Mouse (Mus musculus): ENCODE measurements around the gene Pglyrp4. TPM values are rescaled to one million over a fixed set of nuclear protein-coding genes. Genes with fewer than 3 reads are reported as not detected.

The Pglyrp4 gene
- not detected in 2 replicates for polyA plus RNA-seq (2014; fragmentation: Nextera tagmentation; extraction: Ambion mirVana)

DNA sequence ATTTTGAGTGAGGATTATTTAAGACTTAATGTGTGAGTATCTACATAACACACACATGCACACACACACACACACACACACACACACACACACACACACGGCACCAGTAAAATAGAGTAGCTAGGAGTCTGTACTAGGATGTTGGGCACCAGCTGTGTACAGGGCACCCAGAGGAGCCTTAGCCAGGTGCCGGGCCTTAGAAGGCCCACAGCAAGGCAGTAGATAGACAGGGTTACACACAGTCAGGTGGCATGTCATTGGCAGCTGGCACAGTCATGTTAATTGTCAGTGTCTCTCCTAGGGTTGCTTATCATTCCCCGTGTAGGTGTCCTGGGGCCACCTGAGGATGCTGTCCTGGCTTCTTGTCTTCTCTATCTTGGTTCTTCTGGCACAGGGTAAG, at the start of gene Pglyrp4:
TSS of gene Pglyrp4 (plus strand) at position 301 of the 400 bp plus-strand sequence.
- H3K9ac ChIP-seq (replicated peaks; ENCODE audit: low read depth, low read length), result no peak within 1 kb of the TSS
- no peaks in the 10 kb centered on the region for H3K4me1 ChIP-seq (ENCODE audit: control insufficient read depth, insufficient read depth, low read length)
- H3K4me3 ChIP-seq (ENCODE audit: low read depth, low read length), result no peak within 1 kb of the TSS
- no peaks in the 10 kb centered on the region for H3K27me3 ChIP-seq (ENCODE audit: control insufficient read depth, insufficient read depth, low read length)
- no peaks in the 10 kb centered on the region for H3K9me3 ChIP-seq (ENCODE audit: control insufficient read depth, low read depth, low read length)
- WGBS, result 81% methylated on average over 3 of the region's 3 CpGs
- H3K27ac ChIP-seq (ENCODE audit: low read length), result no peak within 1 kb of the TSS
- no peak for ATAC-seq (ENCODE audit: insufficient number of reproducible peaks, insufficient read depth, low FRiP score, low read depth)
- H3K36me3 ChIP-seq (ENCODE audit: control insufficient read depth, insufficient read depth, low read length), result no peaks in the 10 kb centered on the region
- no peak within 1 kb of the TSS for H3K4me2 ChIP-seq (replicated peaks; ENCODE audit: low read depth, low read length)

DNA sequence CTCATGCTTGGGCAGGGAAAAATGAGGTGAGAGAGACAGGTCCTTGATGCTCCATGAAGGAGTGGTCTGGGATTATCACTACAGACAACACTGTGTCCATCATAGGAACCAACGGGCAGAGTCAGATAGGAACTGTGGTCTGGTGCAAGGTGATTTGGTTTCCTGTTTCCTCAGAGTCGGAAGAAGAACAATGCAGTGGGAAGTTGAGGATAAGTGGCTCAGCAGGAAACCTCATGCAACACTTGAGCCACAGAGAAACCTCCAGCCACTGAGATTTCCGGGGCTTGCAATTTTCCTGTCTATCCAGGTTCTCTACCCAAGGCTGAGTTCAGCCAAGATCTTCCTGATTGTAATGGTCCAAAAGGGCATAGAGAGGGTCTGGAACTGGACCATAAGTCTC, 48.0 kb upstream of the Pglyrp4 start:
- ATAC-seq (ENCODE audit: insufficient number of reproducible peaks, insufficient read depth, low FRiP score, low read depth), result no peak
- no peak overlapping the region for H3K4me3 ChIP-seq (ENCODE audit: low read depth, low read length)
- H3K27ac ChIP-seq (ENCODE audit: low read length), result no peak overlapping the region
- no peak overlapping the region for H3K9ac ChIP-seq (replicated peaks; ENCODE audit: low read depth, low read length)
- no peaks in the 10 kb centered on the region for H3K4me1 ChIP-seq (ENCODE audit: control insufficient read depth, insufficient read depth, low read length)
- H3K36me3 ChIP-seq (ENCODE audit: control insufficient read depth, insufficient read depth, low read length), result no peaks in the 10 kb centered on the region
- H3K4me2 ChIP-seq (replicated peaks; ENCODE audit: low read depth, low read length), result no peak overlapping the region
- WGBS, result 54% methylated on average over 3 of the region's 3 CpGs
- no peaks in the 10 kb centered on the region for H3K27me3 ChIP-seq (ENCODE audit: control insufficient read depth, insufficient read depth, low read length)
- H3K9me3 ChIP-seq (ENCODE audit: control insufficient read depth, low read depth, low read length), result no peaks in the 10 kb centered on the region

DNA sequence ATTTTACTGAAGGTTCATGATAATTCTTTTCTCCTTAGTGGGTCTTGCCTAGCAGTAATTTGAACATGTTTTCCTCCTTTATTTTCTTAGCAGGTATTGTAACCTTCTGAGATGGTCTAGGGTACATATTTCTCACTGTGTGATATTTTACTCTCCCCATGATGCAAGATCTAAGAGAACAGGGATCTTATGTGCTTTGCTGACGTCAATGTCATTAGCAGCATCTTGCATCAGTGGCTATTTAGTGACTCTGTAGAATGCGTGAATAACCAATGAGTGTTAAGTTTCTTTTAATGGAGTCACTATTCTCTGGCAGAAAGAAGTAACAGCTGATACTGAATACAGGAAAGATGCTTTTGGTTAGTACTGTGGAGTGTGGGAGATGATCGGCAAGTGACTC, 42.8 kb upstream of the Pglyrp4 start:
- no peak overlapping the region for H3K4me2 ChIP-seq (replicated peaks; ENCODE audit: low read depth, low read length)
- no peak overlapping the region for H3K27ac ChIP-seq (ENCODE audit: low read length)
- H3K4me3 ChIP-seq (ENCODE audit: low read depth, low read length), result no peak overlapping the region
- 85% methylated on average over 3 of the region's 3 CpGs for WGBS
- no peak for ATAC-seq (ENCODE audit: insufficient number of reproducible peaks, insufficient read depth, low FRiP score, low read depth)
- H3K27me3 ChIP-seq (ENCODE audit: control insufficient read depth, insufficient read depth, low read length), result no peaks in the 10 kb centered on the region
- no peaks in the 10 kb centered on the region for H3K4me1 ChIP-seq (ENCODE audit: control insufficient read depth, insufficient read depth, low read length)
- H3K36me3 ChIP-seq (ENCODE audit: control insufficient read depth, insufficient read depth, low read length), result no peaks in the 10 kb centered on the region
- no peaks in the 10 kb centered on the region for H3K9me3 ChIP-seq (ENCODE audit: control insufficient read depth, low read depth, low read length)
- no peak overlapping the region for H3K9ac ChIP-seq (replicated peaks; ENCODE audit: low read depth, low read length)

- ATAC-seq (ENCODE audit: insufficient number of reproducible peaks, insufficient read depth, low FRiP score, low read depth), result no peak
- Histone ChIP-seq H3K4me3 (ENCODE audit: low read depth, low read length) (no peak overlapping the region), H3K9me3 (ENCODE audit: control insufficient read depth, low read depth, low read length) (no peaks in the 10 kb centered on the region), H3K4me1 (ENCODE audit: control insufficient read depth, insufficient read depth, low read length) (no peaks in the 10 kb centered on the region), H3K36me3 (ENCODE audit: control insufficient read depth, insufficient read depth, low read length) (no peaks in the 10 kb centered on the region), H3K9ac (replicated peaks; ENCODE audit: low read depth, low read length) (no peak overlapping the region), H3K27ac (ENCODE audit: low read length) (no peak overlapping the region), H3K27me3 (ENCODE audit: control insufficient read depth, insufficient read depth, low read length) (no peaks in the 10 kb centered on the region), H3K4me2 (replicated peaks; ENCODE audit: low read depth, low read length) (no peak overlapping the region)
- 86% methylated on average over 2 of the region's 2 CpGs for WGBS
These were observed 39.9 kb upstream of the Pglyrp4 start for GRCm38 (mm10) chr3:90686835-90687234.

DNA sequence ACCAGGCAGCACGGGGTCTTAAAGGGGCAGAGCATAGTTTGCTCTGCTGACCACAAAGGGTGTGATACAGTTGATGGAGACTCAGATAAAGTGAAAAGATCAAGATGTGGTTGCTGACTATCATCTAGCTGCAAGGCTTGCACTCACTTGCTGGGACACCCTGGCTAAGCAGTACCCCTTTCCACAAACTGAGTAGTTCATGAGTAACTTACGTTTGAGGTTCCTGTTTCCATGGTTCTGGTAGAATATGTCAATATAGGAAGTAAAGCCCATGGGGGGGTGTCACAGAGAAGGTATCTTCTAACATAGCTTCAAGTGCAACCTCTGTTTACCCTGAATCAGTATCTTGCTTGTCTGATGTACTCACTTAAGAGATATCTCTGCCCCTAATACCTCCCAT, 33.2 kb upstream of the Pglyrp4 start:
- H3K36me3 ChIP-seq (ENCODE audit: control insufficient read depth, insufficient read depth, low read length), result no peaks in the 10 kb centered on the region
- no peak for ATAC-seq (ENCODE audit: insufficient number of reproducible peaks, insufficient read depth, low FRiP score, low read depth)
- H3K4me2 ChIP-seq (replicated peaks; ENCODE audit: low read depth, low read length), result no peak overlapping the region
- no peaks in the 10 kb centered on the region for H3K4me1 ChIP-seq (ENCODE audit: control insufficient read depth, insufficient read depth, low read length)
- H3K4me3 ChIP-seq (ENCODE audit: low read depth, low read length), result no peak overlapping the region
- no peaks in the 10 kb centered on the region for H3K27me3 ChIP-seq (ENCODE audit: control insufficient read depth, insufficient read depth, low read length)
- 85% methylated on average over 2 of the region's 2 CpGs for WGBS
- H3K27ac ChIP-seq (ENCODE audit: low read length), result no peak overlapping the region
- H3K9me3 ChIP-seq (ENCODE audit: control insufficient read depth, low read depth, low read length), result no peaks in the 10 kb centered on the region
- H3K9ac ChIP-seq (replicated peaks; ENCODE audit: low read depth, low read length), result no peak overlapping the region

DNA sequence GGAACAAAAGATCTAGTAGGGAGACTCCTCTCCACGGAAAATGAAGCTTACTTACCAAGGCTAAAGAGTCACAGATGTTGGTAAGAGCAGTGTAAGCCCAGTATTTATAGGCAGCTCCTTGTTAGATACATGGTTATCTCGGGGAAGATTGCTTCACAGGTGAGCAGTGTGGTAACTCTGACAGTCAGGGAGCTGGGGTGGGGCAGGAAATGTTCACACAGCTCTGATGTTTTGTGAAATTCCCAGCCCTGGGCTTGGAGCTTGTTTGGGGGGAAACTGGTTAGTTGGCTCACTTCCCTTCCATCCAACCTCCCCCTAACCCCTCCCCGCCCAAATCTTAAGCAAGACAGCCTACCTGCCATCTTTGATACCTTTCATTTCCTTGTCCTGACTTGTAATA, 31.1 kb upstream of the Pglyrp4 start, which contains the start of gene S100a9:
TSS of gene S100a9 (minus strand) at position 109 of the 400 bp plus-strand sequence.
- H3K4me3 ChIP-seq (ENCODE audit: low read depth, low read length), result no peak within 1 kb of the TSS
- no peaks in the 10 kb centered on the region for H3K9me3 ChIP-seq (ENCODE audit: control insufficient read depth, low read depth, low read length)
- H3K36me3 ChIP-seq (ENCODE audit: control insufficient read depth, insufficient read depth, low read length), result no peaks in the 10 kb centered on the region
- no peak within 1 kb of the TSS for H3K27ac ChIP-seq (ENCODE audit: low read length)
- WGBS, result 57% methylated on average over 3 of the region's 3 CpGs
- no peak for ATAC-seq (ENCODE audit: insufficient number of reproducible peaks, insufficient read depth, low FRiP score, low read depth)
- no peak within 1 kb of the TSS for H3K4me2 ChIP-seq (replicated peaks; ENCODE audit: low read depth, low read length)
- H3K9ac ChIP-seq (replicated peaks; ENCODE audit: low read depth, low read length), result no peak within 1 kb of the TSS
- H3K27me3 ChIP-seq (ENCODE audit: control insufficient read depth, insufficient read depth, low read length), result no peaks in the 10 kb centered on the region
- H3K4me1 ChIP-seq (ENCODE audit: control insufficient read depth, insufficient read depth, low read length), result no peaks in the 10 kb centered on the region

DNA sequence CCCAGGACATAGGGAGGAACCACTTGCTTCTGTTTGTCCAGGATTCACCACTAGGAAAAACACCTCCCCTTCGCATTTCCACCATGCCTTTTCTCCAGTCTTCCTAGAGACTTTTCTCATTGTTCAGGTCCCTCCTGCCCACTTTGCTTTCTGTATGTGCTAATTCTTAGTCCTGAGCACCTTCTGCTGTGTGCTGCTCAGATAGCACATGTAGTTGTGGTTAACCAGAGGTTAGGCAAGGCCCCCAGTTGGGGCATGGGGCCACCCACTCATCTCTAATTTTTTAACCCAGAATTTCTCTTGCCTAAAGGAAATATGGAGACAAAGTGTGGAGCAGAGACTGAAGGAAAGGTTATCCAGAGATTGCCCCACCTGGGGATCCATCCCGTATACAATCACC, 24.5 kb upstream of the Pglyrp4 start:
- Histone ChIP-seq H3K27ac (ENCODE audit: low read length) (no peak overlapping the region), H3K4me3 (ENCODE audit: low read depth, low read length) (no peak overlapping the region), H3K9ac (replicated peaks; ENCODE audit: low read depth, low read length) (no peak overlapping the region), H3K4me2 (replicated peaks; ENCODE audit: low read depth, low read length) (no peak overlapping the region), H3K36me3 (ENCODE audit: control insufficient read depth, insufficient read depth, low read length) (no peaks in the 10 kb centered on the region), H3K9me3 (ENCODE audit: control insufficient read depth, low read depth, low read length) (no peaks in the 10 kb centered on the region), H3K4me1 (ENCODE audit: control insufficient read depth, insufficient read depth, low read length) (no peaks in the 10 kb centered on the region), H3K27me3 (ENCODE audit: control insufficient read depth, insufficient read depth, low read length) (no peaks in the 10 kb centered on the region)
- WGBS, result 89% methylated on average over 2 of the region's 2 CpGs
- no peak for ATAC-seq (ENCODE audit: insufficient number of reproducible peaks, insufficient read depth, low FRiP score, low read depth)

DNA sequence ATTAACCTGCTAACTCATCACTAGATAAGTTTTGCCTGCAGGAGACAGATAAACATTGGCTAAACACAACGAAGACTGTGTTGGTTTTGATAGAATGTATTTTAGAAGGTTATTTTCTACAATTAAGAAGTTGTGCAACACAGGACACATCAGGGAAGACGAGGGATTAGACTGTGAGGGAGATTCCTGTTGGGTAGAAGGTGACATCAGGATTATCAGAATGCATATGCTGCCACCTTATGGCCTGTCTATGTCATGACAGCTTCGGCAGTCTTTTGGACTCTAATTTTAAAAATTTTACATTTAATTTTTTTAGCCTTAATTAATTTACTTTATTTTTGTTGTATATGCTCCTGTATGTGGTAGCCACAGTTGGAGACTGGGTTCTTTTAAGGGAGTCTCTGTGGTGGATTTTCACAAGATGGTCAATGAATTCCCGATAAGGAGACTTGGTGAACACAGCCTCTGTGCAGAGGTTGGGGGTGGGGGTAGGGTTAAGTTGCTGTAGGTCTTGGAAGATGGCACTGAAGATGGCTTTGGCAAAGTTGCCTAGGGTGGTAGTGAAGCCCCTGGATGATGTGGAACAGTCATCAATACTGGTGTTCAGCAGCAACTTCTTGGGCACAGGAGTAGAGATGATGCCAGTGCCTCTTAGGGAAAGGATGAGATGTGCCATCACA, 18.0 kb upstream of the Pglyrp4 start:
- H3K9me3 ChIP-seq (ENCODE audit: control insufficient read depth, low read depth, low read length), result no peaks in the 10 kb centered on the region
- H3K36me3 ChIP-seq (ENCODE audit: control insufficient read depth, insufficient read depth, low read length), result no peaks in the 10 kb centered on the region
- H3K27me3 ChIP-seq (ENCODE audit: control insufficient read depth, insufficient read depth, low read length), result no peaks in the 10 kb centered on the region
- H3K4me2 ChIP-seq (replicated peaks; ENCODE audit: low read depth, low read length), result no peak overlapping the region
- no peak overlapping the region for H3K9ac ChIP-seq (replicated peaks; ENCODE audit: low read depth, low read length)
- no peak overlapping the region for H3K27ac ChIP-seq (ENCODE audit: low read length)
- WGBS, result 21% methylated on average over 4 of the region's 4 CpGs
- H3K4me3 ChIP-seq (ENCODE audit: low read depth, low read length), result no peak overlapping the region
- no peaks in the 10 kb centered on the region for H3K4me1 ChIP-seq (ENCODE audit: control insufficient read depth, insufficient read depth, low read length)
- ATAC-seq (ENCODE audit: insufficient number of reproducible peaks, insufficient read depth, low FRiP score, low read depth), result no peak

Measured in stomach, embryonic 14.5 days (tissue).